Mouse (Mus musculus) CD4-positive, CD25-positive, alpha-beta regulatory T cell, adult 4 months (primary cell): ENCODE measurements around the gene Gm29735. TPM values are rescaled to one million over a fixed set of nuclear protein-coding genes. Genes with fewer than 3 reads are reported as not detected.
"Not testable (repeated sequence)": the region's sequence is repeated elsewhere in the genome, so short reads cannot be mapped to it uniquely, and the experiment has no call there.

Experiments
- ATAC-seq: one replicate; pipeline ENCODE4 v1.8.0; 2017
- polyA plus RNA-seq, 2 experiments: library from polyadenylated mRNA; unstranded; fragments of 100-300 nt; shearing (Covaris generic); gene quantifications; one replicate each; pipeline ENCODE4 v1.2.1; 2017

The Gm29735 gene
- polyA plus RNA-seq: not detected

DNA sequence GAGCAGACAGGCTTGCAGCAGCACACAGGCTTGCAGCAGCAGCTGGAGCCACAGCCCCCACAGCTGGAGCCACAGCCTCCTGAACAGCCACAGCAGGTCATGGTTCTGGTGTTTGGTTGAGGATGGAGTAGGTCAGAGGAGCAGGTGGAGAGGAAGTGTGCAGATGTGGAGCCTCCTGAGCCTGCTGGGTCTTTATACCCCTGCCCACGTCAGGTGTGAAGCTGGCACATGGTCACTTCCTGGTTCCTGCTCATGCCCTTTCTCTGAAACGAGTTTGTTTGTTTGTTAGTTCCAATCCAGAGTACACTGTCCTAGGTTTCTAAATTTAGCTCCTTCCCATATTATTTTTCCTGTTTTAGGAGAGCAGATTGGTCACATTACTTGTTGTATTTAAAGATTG, at the start of gene Gm29735:
Gene Gm29735, minus strand, starts transcription at position 101 of the 400 bp plus-strand sequence.
- not testable (repeated sequence) for ATAC-seq

DNA sequence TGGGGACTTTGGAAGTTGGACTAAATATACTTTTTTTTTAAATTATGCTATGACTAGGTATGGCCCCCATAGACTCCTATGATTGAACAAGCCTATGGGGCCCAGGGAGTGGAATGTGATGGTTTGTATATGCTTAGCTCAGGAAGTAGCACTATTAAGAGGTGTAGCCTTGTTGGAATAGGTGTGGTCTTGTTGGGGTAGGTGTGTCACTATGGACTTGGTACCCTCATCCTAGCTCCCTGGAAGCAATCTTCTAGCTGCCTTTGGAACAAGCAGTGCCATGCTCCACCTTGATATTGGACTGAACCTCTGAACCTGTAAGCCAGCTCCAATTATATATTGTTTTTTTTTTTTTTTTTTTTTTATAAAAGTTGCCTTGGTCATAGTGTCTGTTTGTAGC, 48.6 kb upstream of the Gm29735 start:
- ATAC-seq: no peak

- no peak for ATAC-seq
Observed at GRCm38 (mm10) chr7:142201064-142201463, 44.2 kb upstream of the Gm29735 start, which contains the start of gene Krtap5-3. Gene Krtap5-3, plus strand, starts transcription at chr7:142201364.

GRCm38 (mm10) chr7:142198748-142199147, 41.8 kb upstream of the Gm29735 start:
- ATAC-seq: no peak

DNA sequence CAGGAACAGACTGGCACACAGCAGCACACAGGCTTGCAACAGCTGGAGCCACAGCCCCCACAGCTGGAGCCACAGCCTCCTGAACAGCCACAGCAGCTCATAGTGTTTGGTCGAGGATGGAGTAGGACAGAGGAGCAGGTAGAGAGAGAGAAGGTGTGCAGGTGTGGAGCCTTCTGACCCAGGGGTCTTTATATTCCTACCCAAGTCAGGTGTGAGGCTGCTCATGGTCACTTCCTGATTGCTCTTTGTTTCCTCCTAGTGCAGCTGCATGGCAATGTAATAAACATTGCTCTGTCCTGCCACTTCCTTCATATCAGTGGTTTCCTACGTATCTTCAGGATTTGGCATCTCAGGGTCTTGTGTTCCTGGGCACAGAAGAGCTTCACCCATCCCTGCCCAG, 33.4 kb upstream of the Gm29735 start, which contains the start of gene Gm10153:
Gene Gm10153, minus strand, starts transcription at position 101 of the 400 bp plus-strand sequence.
- ATAC-seq: no peak

GRCm38 (mm10) chr7:142188156-142188555, 31.2 kb upstream of the Gm29735 start:
- ATAC-seq: no peak

- no peak for ATAC-seq
Observed at GRCm38 (mm10) chr7:142181021-142181420, 24.1 kb upstream of the Gm29735 start.

DNA sequence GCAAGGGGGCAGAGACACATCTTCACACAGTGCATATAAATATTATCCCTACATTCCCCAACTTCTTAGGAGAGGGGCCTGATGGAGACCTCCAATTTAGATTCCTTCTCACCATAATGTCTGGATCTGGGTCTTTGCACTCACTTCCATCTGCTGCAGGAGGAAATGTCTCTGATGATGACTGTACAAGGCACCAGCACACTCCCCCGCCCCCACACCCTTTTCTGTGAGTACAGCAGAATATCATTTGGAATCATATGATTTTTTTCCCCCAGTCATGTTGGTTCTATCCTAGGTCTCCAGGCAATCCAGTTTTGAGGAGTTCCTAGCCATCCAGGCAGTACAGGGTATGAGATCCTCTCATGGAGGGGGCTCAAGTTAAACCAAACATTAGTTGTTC, 21.8 kb upstream of the Gm29735 start:
- no peak for ATAC-seq

DNA sequence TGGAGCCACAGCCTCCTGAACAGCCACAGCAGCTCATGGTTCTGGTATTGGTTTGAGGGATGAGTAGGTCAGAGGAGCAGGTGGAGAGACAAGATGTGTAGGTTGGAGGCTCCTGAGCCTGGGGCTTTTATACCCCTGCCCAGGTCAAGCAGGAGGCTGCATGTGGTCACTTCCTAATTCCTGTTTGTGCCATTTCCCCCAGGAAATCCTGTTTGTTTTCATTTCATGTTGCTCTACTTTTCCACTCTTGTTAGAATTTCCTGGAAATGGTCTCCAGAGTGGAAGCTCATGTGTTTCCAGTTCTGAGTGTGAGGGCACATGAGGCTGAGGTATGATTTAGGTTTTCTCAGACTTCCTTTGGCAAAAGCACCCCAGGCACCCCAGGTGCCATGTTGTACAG, 19.0 kb upstream of the Gm29735 start, which contains the start of gene Krtap5-2:
Gene Krtap5-2, minus strand, starts transcription at position 101 of the 400 bp plus-strand sequence.
- not testable (repeated sequence) for ATAC-seq

DNA sequence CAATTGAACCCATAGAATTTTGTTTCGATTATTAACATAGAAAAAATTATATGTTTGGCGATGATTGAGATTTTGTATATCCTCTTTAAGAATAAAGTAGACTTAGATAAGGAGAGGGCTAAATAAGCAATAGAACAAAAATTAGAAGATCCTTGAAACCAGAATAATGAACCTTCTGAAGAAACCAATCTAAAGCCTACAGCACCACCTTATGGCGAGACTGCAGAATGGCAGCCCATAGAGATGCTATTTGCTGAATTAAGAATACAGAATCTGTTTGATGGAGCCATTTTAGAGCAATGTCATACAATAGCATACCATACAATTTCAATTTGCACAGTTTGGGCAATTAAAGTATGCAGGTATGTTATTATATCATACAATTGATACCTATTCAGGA, 12.9 kb upstream of the Gm29735 start:
- no peak for ATAC-seq

GRCm38 (mm10) chr7:142165639-142166038, 8.7 kb upstream of the Gm29735 start, which contains the start of gene Gm4553:
Gene Gm4553, minus strand, starts transcription at chr7:142165739.
- not testable (repeated sequence) for ATAC-seq

GRCm38 (mm10) chr7:142159366-142159765, 2.5 kb upstream of the Gm29735 start:
- ATAC-seq: no peak

GRCm38 (mm10) chr7:142155308-142155707, 1.6 kb downstream of the Gm29735 start:
- no peak for ATAC-seq

DNA sequence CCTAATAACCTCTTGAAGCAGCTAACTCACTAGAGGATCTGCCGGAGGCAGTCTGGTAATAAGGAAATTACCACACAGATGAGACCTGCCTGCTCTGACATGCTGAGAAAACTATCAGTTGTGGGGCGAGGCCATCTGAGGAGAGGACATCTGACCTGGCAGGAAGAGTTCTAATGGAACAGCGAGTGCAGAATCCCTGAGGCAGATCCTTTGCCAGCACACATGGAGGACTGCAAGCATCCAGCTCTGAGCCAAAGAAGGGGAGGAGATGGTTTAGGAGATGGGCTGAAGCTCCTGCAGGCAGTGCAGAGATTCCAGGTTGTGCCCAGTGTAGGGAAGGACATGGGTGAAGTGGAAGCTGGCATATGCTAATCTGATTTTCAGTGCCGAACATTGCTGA, 4.7 kb downstream of the Gm29735 start:
- ATAC-seq: no peak

GRCm38 (mm10) chr7:142148633-142149032, 8.3 kb downstream of the Gm29735 start:
- no peak for ATAC-seq

DNA sequence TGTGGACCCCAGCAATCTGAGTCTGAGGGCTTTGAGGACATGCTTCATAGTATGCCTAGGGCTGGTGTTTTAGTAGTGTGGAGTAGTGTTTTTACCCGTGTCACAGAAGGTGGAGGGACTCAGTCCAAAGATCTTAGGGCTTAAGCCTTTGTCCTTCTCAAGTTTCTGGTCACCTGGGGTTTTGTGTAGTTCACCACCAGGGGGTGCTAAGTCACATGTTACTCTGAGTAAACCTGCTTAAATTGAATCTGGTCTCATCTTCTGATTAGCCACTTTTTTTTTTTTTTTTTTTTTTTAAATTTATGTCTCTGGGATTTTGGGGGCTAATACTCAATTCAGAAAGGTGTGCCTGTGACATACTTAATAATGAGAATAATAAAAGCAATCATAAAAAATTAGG, 10.9 kb downstream of the Gm29735 start:
- ATAC-seq: peak; percentile 45

DNA sequence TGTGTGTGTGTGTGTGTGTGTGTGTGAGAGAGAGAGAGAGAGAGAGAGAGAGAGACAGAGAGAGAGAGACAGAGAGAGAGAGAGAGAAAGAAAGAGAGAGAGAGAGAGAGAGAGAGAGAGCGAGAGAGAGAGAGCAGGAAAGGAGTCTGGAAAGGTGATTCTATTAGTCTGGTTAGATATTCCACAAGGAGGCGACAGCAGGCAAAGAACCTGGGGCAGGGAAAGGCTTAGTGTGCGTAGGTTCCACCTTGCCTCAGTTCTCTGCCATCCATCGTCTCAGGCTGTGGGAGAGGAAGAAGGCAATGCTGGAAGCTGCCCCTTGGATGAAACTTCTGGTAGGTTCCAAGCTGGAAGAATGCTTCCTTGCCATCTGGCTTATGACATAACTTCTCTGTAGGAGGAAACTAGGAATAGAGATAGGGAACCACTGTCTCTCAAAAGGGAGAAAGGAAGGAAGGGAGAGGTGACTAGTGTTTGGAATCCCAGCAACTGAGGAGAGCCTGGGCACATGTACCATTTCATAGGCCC, 11.4 kb downstream of the Gm29735 start:
- no peak for ATAC-seq

GRCm38 (mm10) chr7:142144507-142144906, 12.4 kb downstream of the Gm29735 start, which contains the start of gene Gm45337:
Gene Gm45337, minus strand, starts transcription at chr7:142144607.
- no peak for ATAC-seq

DNA sequence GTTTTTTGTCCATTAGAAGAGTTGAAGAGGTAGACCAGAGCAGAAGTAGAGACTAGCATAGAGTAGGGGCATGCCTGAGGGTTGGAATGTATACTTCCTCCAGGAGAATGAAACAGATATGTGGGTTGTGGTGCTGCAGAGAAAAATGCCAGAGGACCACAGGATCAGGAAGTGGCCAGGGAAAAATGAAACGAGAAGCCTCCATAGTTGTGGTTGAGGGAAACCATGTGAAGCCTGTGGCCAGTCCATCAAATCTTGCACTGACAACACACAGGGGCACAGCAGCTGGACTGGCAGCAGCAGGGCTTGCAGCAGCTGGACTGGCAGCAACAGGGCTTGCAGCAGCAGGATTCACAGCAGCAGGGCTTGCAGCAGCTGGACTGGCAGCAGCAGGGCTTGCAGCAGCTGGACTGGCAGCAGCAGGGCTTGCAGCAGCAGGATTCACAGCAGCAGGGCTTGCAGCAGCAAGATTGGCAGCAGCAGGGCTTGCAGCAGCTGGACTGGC, 13.4 kb downstream of the Gm29735 start:
- ATAC-seq: not testable (repeated sequence)

- no peak for ATAC-seq
Observed at GRCm38 (mm10) chr7:142140696-142141095, 16.2 kb downstream of the Gm29735 start.

GRCm38 (mm10) chr7:142135934-142136333, 21.0 kb downstream of the Gm29735 start, which contains the start of gene Gm39115:
Gene Gm39115, minus strand, starts transcription at chr7:142136034.
- ATAC-seq: not testable (repeated sequence)

DNA sequence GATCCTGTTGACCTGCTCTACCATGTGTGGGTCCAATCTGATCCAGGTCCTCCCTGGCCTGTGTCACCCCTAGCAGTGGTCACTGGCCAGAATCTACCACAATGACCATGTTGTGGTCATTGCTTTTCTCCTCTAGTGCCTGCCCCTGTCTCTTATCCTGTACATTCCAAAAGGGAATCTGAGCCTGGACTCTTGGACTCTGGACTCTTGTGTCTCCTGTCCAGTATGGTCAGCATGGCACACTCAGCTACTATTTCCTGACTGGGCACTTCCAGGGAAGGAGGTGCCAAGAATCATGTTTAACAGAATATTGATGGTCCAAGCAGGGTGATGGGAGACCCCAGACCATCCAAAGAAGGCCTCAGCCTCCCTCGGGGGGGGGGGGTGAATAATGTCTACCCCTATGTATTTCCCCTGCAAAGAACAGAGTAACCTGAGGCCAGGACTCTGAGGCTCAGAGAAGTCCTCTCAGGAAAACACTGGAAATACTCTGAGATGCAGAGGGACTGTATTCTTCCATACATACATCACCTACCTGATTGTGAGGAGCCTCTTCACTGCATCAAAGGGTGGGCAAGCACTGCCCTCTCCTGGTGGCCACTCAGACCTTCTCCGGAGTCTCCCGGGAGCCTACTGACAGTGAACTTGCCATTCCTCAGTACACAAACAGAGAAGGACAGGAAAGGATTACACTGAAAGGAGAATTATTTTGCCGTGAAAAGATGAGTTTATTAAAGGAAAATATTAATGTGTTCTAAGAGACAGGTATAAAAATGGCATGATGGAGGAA, 22.5 kb downstream of the Gm29735 start:
- ATAC-seq: no peak

DNA sequence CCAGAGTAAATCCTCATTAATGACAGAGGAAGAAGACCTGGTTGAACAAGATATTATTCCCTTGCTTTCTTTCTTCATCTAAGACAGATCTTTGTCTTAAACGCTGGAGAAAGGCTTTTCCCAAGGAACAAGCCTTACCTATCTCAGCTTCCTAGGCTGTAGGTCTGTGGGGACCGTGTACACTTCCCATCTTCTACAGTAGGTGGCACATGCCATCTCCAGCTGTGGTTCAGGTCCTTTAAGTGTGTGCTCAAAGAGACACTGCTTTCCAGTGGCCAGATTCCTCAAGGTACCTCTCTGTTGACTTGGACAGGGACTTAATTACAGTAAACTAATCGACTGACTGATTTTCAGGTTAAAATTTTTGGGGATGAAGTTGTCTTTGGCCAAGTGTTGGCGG, 28.1 kb downstream of the Gm29735 start:
- ATAC-seq: no peak

GRCm38 (mm10) chr7:142120629-142121028, 36.3 kb downstream of the Gm29735 start, which contains the start of gene Gm45618:
Gene Gm45618, minus strand, starts transcription at chr7:142120729.
- ATAC-seq: not testable (repeated sequence)
